Mouse (Mus musculus) limb, embryonic 11.5 days (tissue): ENCODE results near the gene Gpr31b. TPM values are rescaled to one million over a fixed set of nuclear protein-coding genes. Genes with fewer than 3 reads are reported as not detected.
"Not testable (repeated sequence)": the region's sequence is repeated elsewhere in the genome, so short reads cannot be mapped to it uniquely, and the experiment has no call there.

Experiments used
- ATAC-seq: fragments of 200-750 bp; cut with Nextera tagmentation; 2 replicates; pipeline ENCODE4 v1.8.0; 2017; ENCODE audit warnings: low read depth; ENCODE audit not compliant: insufficient number of reproducible peaks, low FRiP score, low TSS enrichment
- DNase-seq: peaks from one replicate; pipeline ENCODE4 v3.0.0-alpha.2; 2015; ENCODE audit warnings: low spot score
- H3K27ac ChIP-seq: fragments of 300-500 bp; sonication (generic); replicated peaks from 2 replicates; pipeline ENCODE4 v1.5.1; 2014; ENCODE audit warnings: low read depth, mild to moderate bottlenecking, low read length
- H3K27me3 ChIP-seq: fragments of 300-500 bp; sonication (generic); 2 replicates; pipeline ENCODE4 v1.6.1; 2014; ENCODE audit warnings: mild to moderate bottlenecking, low read length, mixed read lengths; ENCODE audit not compliant: control insufficient read depth, insufficient read depth
- H3K36me3 ChIP-seq: fragments of 300-500 bp; sonication (generic); 2 replicates; pipeline ENCODE4 v1.6.1; 2014; ENCODE audit warnings: mild to moderate bottlenecking, low read length, moderate library complexity, mixed read lengths; ENCODE audit not compliant: control insufficient read depth, insufficient read depth
- H3K4me1 ChIP-seq: fragments of 300-500 bp; sonication (generic); 2 replicates; pipeline ENCODE4 v1.6.1; 2014; ENCODE audit warnings: low read length, mixed read lengths; ENCODE audit not compliant: control insufficient read depth, insufficient read depth
- H3K4me2 ChIP-seq: fragments of 300-500 bp; sonication (generic); 2 replicates; pipeline ENCODE4 v1.6.1; 2014; ENCODE audit warnings: low read depth, mild to moderate bottlenecking, moderate library complexity; ENCODE audit not compliant: severe bottlenecking
- H3K4me3 ChIP-seq: fragments of 300-500 bp; sonication (generic); 2 replicates; pipeline ENCODE4 v1.5.1; 2014; ENCODE audit warnings: low read depth, low read length
- H3K9ac ChIP-seq: fragments of 300-500 bp; sonication (generic); 2 replicates; pipeline ENCODE4 v1.6.1; 2014; ENCODE audit warnings: mild to moderate bottlenecking, low read length
- H3K9me3 ChIP-seq: fragments of 300-500 bp; sonication (generic); 2 replicates; pipeline ENCODE4 v1.6.1; 2016; ENCODE audit warnings: low read length; ENCODE audit not compliant: control insufficient read depth
- WGBS: fragments of 180-500 bp; shearing (Covaris S2); extraction: QIAGEN DNeasy Blood & Tissue Kit; methylation state at CpG from one replicate; pipeline ENCODE4 v1.1.7; 2014; 5-methylcytosine and 5-hydroxymethylcytosine counted together
- polyA plus RNA-seq: library from polyadenylated mRNA; unstranded; fragments of >200 nt; fragmentation: Nextera tagmentation; extraction: Ambion mirVana; gene quantifications from 2 replicates; pipeline ENCODE4 v1.2.1, GENCODE M21; 2014

Gpr31b gene
- polyA plus RNA-seq, 1 experiment from 2014 or later: not detected

GRCm38 (mm10) chr17:13043846-13044673 lies 8.0 kb downstream of the Gpr31b start:
- H3K27ac ChIP-seq, H3K27me3 ChIP-seq, H3K4me2 ChIP-seq, H3K4me3 ChIP-seq, H3K4me1 ChIP-seq, H3K9me3 ChIP-seq, H3K9ac ChIP-seq, H3K36me3 ChIP-seq: not testable (repeated sequence)
- DNase-seq (peak; percentile 52), ATAC-seq (peak; percentile 84)
- WGBS: 4% methylated on average over 3 of the region's 4 CpGs

- H3K9ac ChIP-seq, H3K27me3 ChIP-seq, H3K4me1 ChIP-seq, H3K27ac ChIP-seq, ATAC-seq, DNase-seq, H3K4me2 ChIP-seq, H3K4me3 ChIP-seq, H3K9me3 ChIP-seq, H3K36me3 ChIP-seq: not testable (repeated sequence)
- 93% methylated on average over 3 of the region's 12 CpGs for WGBS
Measured at GRCm38 (mm10) chr17:13036627-13037192, 15.4 kb downstream of the Gpr31b start.

GRCm38 (mm10) chr17:13013316-13013715 lies 38.8 kb downstream of the Gpr31b start:
- ATAC-seq (no peak), DNase-seq (no peak)
- no peak overlapping the region for H3K9ac ChIP-seq
- H3K27me3 ChIP-seq: no peaks in the 10 kb centered on the region
- H3K4me2 ChIP-seq: no peak overlapping the region
- H3K4me3 ChIP-seq: no peak overlapping the region
- H3K9me3 ChIP-seq: no peaks in the 10 kb centered on the region
- H3K36me3 ChIP-seq: peaks cover 4% of the 10 kb centered on the region; the same call in 1 of the 2 replicates
- H3K4me1 ChIP-seq: peaks cover 6% of the 10 kb centered on the region
- no peak overlapping the region for H3K27ac ChIP-seq
- 82% methylated on average over 3 of the region's 3 CpGs for WGBS

- Histone ChIP-seq H3K4me2 (no peak overlapping the region), H3K27ac (no peak overlapping the region), H3K9ac (no peak overlapping the region), H3K27me3 (no peaks in the 10 kb centered on the region), H3K4me3 (no peak overlapping the region), H3K9me3 (no peaks in the 10 kb centered on the region), H3K36me3 (peaks cover 4% of the 10 kb centered on the region; the same call in 1 of the 2 replicates), H3K4me1 (peaks cover 6% of the 10 kb centered on the region)
- 47% methylated on average over 3 of the region's 3 CpGs for WGBS
- ATAC-seq (no peak), DNase-seq (no peak)
Measured at GRCm38 (mm10) chr17:13009887-13010286, 42.2 kb downstream of the Gpr31b start.

DNA sequence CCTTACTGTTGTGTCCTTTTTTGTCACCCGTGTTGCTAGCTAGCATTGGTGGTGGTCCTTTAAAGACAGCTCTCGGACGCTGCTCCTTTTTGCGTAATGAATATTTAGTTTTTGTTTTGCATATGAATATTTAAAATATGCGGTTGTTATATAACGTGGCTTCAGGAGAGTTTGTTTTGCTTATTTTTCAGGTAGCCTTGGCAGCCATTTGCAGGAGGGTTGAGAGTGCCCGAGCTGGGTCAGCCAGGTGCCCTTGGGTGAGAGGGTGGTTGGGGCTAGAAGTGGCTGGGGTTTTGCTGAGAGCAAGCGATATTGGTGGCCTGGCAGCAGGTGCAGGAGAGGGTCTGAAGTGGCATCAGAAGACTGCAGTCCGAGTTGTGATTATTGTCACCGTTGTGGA lies 43.6 kb downstream of the Gpr31b start:
- no peak overlapping the region for H3K27ac ChIP-seq
- H3K27me3 ChIP-seq: no peaks in the 10 kb centered on the region
- 6% methylated on average over 10 of the region's 10 CpGs for WGBS
- peak overlapping the region; percentile 55 for H3K4me3 ChIP-seq
- DNase-seq: peak; percentile 25
- H3K4me1 ChIP-seq: peaks cover 6% of the 10 kb centered on the region
- peak overlapping the region; percentile 74 for H3K9ac ChIP-seq
- ATAC-seq: no peak
- no peaks in the 10 kb centered on the region for H3K9me3 ChIP-seq
- peak overlapping the region; percentile 79 for H3K4me2 ChIP-seq
- no peaks in the 10 kb centered on the region for H3K36me3 ChIP-seq

- WGBS: under 1% methylated on average over 72 of the region's 76 CpGs
- peak overlapping the region; percentile 74 for H3K9ac ChIP-seq
- DNase-seq (peak; percentile 99), ATAC-seq (peak; percentile 98)
- H3K36me3 ChIP-seq: no peaks in the 10 kb centered on the region
- peak overlapping the region; percentile 52; the same call in 1 of the 2 replicates for H3K27ac ChIP-seq
- H3K27me3 ChIP-seq: no peaks in the 10 kb centered on the region
- peak overlapping the region; percentile 79 for H3K4me2 ChIP-seq
- H3K9me3 ChIP-seq: no peaks in the 10 kb centered on the region
- H3K4me1 ChIP-seq: peaks cover 6% of the 10 kb centered on the region
- H3K4me3 ChIP-seq: peak overlapping the region; percentile 55
Measured at GRCm38 (mm10) chr17:13007730-13008425, 44.2 kb downstream of the Gpr31b start.

DNA sequence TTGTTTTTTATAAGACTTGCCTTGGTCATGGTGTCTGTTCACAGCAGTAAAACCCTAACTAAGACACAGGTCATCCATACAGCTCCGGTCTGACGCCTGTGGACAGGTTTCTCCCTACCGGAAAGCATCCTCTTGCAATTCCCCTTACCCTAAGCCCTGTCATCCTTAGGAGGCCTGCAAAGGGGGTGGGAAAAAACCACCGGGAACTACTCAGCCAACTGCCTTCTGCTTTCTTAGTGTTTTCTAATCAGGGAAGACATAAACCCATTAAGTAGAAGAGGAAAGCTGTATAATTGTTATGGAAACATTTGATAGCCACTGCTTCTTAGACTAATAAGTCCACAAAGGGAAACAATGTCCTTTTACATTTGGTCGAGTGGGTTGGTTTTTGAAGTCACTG lies 45.1 kb downstream of the Gpr31b start:
- Histone ChIP-seq H3K27me3 (no peaks in the 10 kb centered on the region), H3K9me3 (no peaks in the 10 kb centered on the region), H3K4me3 (no peak overlapping the region; the same call in 1 of the 2 replicates), H3K36me3 (no peaks in the 10 kb centered on the region), H3K27ac (no peak overlapping the region), H3K4me2 (peak overlapping the region; percentile 79; the same call in 1 of the 2 replicates), H3K9ac (no peak overlapping the region), H3K4me1 (peaks cover 6% of the 10 kb centered on the region)
- DNase-seq: no peak
- WGBS: 46% methylated on average over 5 of the region's 5 CpGs
- ATAC-seq: no peak

DNA sequence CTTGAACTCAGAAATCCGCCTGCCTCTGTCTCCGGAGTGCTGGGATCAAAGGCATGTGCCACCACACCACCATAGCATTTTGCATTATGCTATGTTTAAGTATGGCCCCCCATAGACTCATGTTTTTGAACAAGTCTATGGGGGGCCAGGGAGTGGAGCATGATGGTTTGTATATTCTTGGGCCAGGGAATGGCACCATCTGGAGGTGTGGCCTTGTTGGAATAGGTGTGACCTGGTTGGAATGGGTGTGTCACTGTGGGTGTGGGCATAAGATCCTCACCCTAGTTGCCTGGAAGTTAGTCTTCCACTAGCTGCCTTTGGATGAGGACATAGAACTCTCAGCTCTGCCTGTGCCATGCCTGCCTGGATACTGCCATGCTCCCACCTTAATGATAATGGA lies 45.5 kb downstream of the Gpr31b start, which contains the start of gene Sod2:
Gene Sod2, plus strand, starts transcription at position 301 of the 400 bp plus-strand sequence.
- not testable (repeated sequence) for H3K36me3 ChIP-seq, H3K9me3 ChIP-seq, DNase-seq, H3K4me1 ChIP-seq, ATAC-seq, H3K27me3 ChIP-seq
- H3K27ac ChIP-seq: 0 out of 2 replicates have a peak within 1 kb of the TSS, but pooled peaks have one; percentile 30
- H3K4me3 ChIP-seq: peak within 1 kb of the TSS; percentile 55
- 0 out of 2 replicates have a peak within 1 kb of the TSS, but pooled peaks have one; percentile 22 for H3K9ac ChIP-seq
- peak within 1 kb of the TSS; percentile 79 for H3K4me2 ChIP-seq
- WGBS: 93% methylated on average over 2 of the region's 2 CpGs
